Mouse (Mus musculus) adrenal gland, postnatal 14 days (tissue): ENCODE data around the gene Slc35e3. TPM values are rescaled to one million over a fixed set of nuclear protein-coding genes. Genes with fewer than 3 reads are reported as not detected.

Experiments used
- total RNA-seq: library from RNA; stranded (reverse); gene quantifications from 2 replicates; pipeline ENCODE4 v1.2.3, GENCODE M21; 2021

Slc35e3 gene
- total RNA-seq, 1 experiment from 2014 or later: 10.3 TPM

Other genes starting within 250 kb of the Slc35e3 start
- gene Cpm, start 116.9 kb downstream of the Slc35e3 start, total RNA-seq: 23.7 and 28.6 TPM in 2 replicates
- 42.6 and 53.7 TPM in 2 replicates for gene Mdm2, start 35.6 kb downstream of the Slc35e3 start, total RNA-seq
- gene Nup107, start 46.3 kb upstream of the Slc35e3 start, total RNA-seq: 14.0 and 14.8 TPM in 2 replicates
- gene Rap1b, start 99.7 kb upstream of the Slc35e3 start, total RNA-seq: 126 and 130 TPM in 2 replicates